Mouse (Mus musculus) forebrain, postnatal 0 days (tissue): ENCODE results near the gene Btbd3. TPM values are rescaled to one million over a fixed set of nuclear protein-coding genes. Genes with fewer than 3 reads are reported as not detected.

ENCODE experiments used
- ATAC-seq: fragments of 200-750 bp; cut with Nextera tagmentation; 2 replicates; pipeline ENCODE4 v1.8.0; 2017; ENCODE audit warnings: mild to moderate bottlenecking, moderate library complexity
- DNase-seq: peaks from one replicate; pipeline ENCODE4 v3.0.0-alpha.2; 2015
- H3K27ac ChIP-seq: fragments of 300-500 bp; sonication (generic); 2 replicates; pipeline ENCODE4 v1.5.1; 2014; ENCODE audit warnings: low read depth, mild to moderate bottlenecking, antibody characterized with exemption, low read length, moderate library complexity, mixed read lengths
- H3K27me3 ChIP-seq: fragments of 300-500 bp; sonication (generic); 2 replicates; pipeline ENCODE4 v1.6.1; 2014; ENCODE audit warnings: mild to moderate bottlenecking, low read length, mixed read lengths; ENCODE audit not compliant: insufficient read depth
- H3K36me3 ChIP-seq: fragments of 300-500 bp; sonication (generic); 2 replicates; pipeline ENCODE4 v1.6.1; 2014; ENCODE audit warnings: mild to moderate bottlenecking, moderate library complexity; ENCODE audit not compliant: insufficient read depth
- H3K4me1 ChIP-seq: fragments of 300-500 bp; sonication (generic); 2 replicates; pipeline ENCODE4 v1.6.1; 2014; ENCODE audit warnings: antibody characterized with exemption; ENCODE audit not compliant: insufficient read depth
- H3K4me2 ChIP-seq: fragments of 300-500 bp; sonication (generic); 2 replicates; pipeline ENCODE4 v1.6.1; 2014; ENCODE audit warnings: low read depth, mild to moderate bottlenecking, moderate library complexity
- H3K4me3 ChIP-seq: fragments of 300-500 bp; sonication (generic); 2 replicates; pipeline ENCODE4 v1.5.1; 2014; ENCODE audit warnings: low read depth, low read length, mixed read lengths
- H3K9ac ChIP-seq: fragments of 300-500 bp; sonication (generic); 2 replicates; pipeline ENCODE4 v1.6.1; 2014; ENCODE audit warnings: mild to moderate bottlenecking
- H3K9me3 ChIP-seq: fragments of 300-500 bp; sonication (generic); 2 replicates; pipeline ENCODE4 v1.6.1; 2016; ENCODE audit warnings: low read length
- CTCF ChIP-seq: sonication (generic); IDR thresholded peaks from 2 replicates; pipeline ENCODE4 v1.5.1; 2016; ENCODE audit warnings: antibody characterized with exemption, control low read depth, low read depth
- WGBS: fragments of 180-500 bp; shearing (Covaris S2); extraction: QIAGEN DNeasy Blood & Tissue Kit; methylation state at CpG from one replicate; pipeline ENCODE4 v1.1.7; 2014; 5-methylcytosine and 5-hydroxymethylcytosine counted together
- polyA plus RNA-seq: library from polyadenylated mRNA; unstranded; fragments of >200 nt; fragmentation: Nextera tagmentation; extraction: Ambion mirVana; gene quantifications from 2 replicates; pipeline ENCODE4 v1.2.1, GENCODE M21; 2015
- total RNA-seq: library from RNA; depleted of rRNA; stranded (reverse); fragments of >200 nt; gene quantifications from 2 replicates; pipeline ENCODE4 v1.2.3, GENCODE M21; 2014

Gene Btbd3
- total and polyA plus RNA-seq, 2 experiments from 2014 or later = 33.8 to 64.9 TPM

GRCm38 (mm10) chr2:138384762-138385161 is 128.4 kb downstream of the Btbd3 start:
- no peak for ATAC-seq
- WGBS = 87% methylated on average over 2 of the region's 2 CpGs

DNA sequence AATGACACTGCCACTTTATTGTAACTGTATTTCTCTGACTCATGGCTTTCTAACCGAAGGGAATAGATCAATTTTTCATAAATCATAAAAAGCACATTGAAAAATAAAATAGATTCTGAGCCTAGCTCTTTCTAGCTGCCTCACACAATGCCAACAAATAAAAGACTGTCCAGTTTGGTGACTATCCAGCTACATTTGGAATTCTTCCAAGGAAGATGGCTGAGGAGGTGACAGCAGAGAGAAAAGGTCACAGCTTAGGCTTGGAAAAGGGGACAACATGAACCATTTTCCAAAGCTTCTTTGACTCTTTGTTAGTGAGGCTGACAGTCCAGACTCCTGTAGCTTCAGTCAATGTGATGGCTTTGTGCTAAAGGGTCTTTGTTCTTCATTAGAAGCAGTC is 132.2 kb downstream of the Btbd3 start:
- Histone ChIP-seq H3K4me3 (no peak overlapping the region), H3K36me3 (no peaks in the 10 kb centered on the region), H3K9ac (no peak overlapping the region), H3K27ac (no peak overlapping the region), H3K4me1 (no peaks in the 10 kb centered on the region), H3K27me3 (no peaks in the 10 kb centered on the region), H3K4me2 (no peak overlapping the region), H3K9me3 (no peaks in the 10 kb centered on the region)
- no peak for TF ChIP-seq CTCF
- DNase-seq (no peak), ATAC-seq (no peak)
- 78% methylated on average over 1 of the region's 1 CpGs for WGBS

More at GRCm38 (mm10) chr2:138384762-138385161, 128.4 kb downstream of the Btbd3 start:
- no peaks in the 10 kb centered on the region for H3K4me1 ChIP-seq
- no peaks in the 10 kb centered on the region for H3K27me3 ChIP-seq
- no peak overlapping the region for H3K9ac ChIP-seq
- no peaks in the 10 kb centered on the region for H3K9me3 ChIP-seq
- no peak overlapping the region for H3K27ac ChIP-seq
- H3K4me3 ChIP-seq = no peak overlapping the region
- no peak for DNase-seq
- H3K36me3 ChIP-seq = no peaks in the 10 kb centered on the region
- no peak for TF ChIP-seq CTCF
- H3K4me2 ChIP-seq = no peak overlapping the region

DNA sequence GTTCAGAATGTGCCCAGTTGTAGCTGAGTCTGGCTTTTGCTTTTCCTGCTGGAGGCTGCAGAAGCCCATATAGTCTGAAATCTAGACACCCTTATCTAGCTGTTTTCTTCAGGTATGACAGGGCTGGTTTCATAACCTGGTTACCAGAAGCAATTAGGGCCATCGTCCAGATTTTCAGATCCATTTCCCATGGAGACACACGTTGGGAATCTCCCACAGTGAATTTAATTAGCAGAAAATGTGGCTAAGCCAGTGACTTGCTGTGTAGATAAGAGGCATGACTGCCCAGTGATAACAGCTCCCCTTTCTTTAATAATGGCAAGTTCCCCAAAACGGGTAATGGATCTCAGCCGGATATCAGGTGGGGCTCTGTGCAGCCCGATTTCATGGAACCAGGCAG is 146.7 kb downstream of the Btbd3 start:
- ATAC-seq (no peak), DNase-seq (no peak)
- Histone ChIP-seq H3K4me2 (no peak overlapping the region), H3K9me3 (no peaks in the 10 kb centered on the region), H3K4me1 (0 out of 2 replicates have a peak, but pooled peaks cover 8% of the 10 kb centered on the region), H3K4me3 (no peak overlapping the region), H3K36me3 (no peaks in the 10 kb centered on the region), H3K9ac (no peak overlapping the region), H3K27me3 (no peaks in the 10 kb centered on the region), H3K27ac (no peak overlapping the region)
- WGBS = 50% methylated on average over 5 of the region's 5 CpGs
- TF ChIP-seq CTCF = no peak

GRCm38 (mm10) chr2:138405753-138406528 is 149.6 kb downstream of the Btbd3 start:
- Histone ChIP-seq H3K27me3 (no peaks in the 10 kb centered on the region), H3K27ac (0 out of 2 replicates have a peak overlapping the region, but pooled peaks have one; percentile 2), H3K4me2 (no peak overlapping the region), H3K9ac (no peak overlapping the region), H3K9me3 (no peaks in the 10 kb centered on the region), H3K4me1 (0 out of 2 replicates have a peak, but pooled peaks cover 8% of the 10 kb centered on the region), H3K4me3 (no peak overlapping the region), H3K36me3 (no peaks in the 10 kb centered on the region)
- WGBS = 3% methylated on average over 4 of the region's 4 CpGs
- DNase-seq (peak; percentile 48), ATAC-seq (peak; percentile 91)
- no peak for TF ChIP-seq CTCF

DNA sequence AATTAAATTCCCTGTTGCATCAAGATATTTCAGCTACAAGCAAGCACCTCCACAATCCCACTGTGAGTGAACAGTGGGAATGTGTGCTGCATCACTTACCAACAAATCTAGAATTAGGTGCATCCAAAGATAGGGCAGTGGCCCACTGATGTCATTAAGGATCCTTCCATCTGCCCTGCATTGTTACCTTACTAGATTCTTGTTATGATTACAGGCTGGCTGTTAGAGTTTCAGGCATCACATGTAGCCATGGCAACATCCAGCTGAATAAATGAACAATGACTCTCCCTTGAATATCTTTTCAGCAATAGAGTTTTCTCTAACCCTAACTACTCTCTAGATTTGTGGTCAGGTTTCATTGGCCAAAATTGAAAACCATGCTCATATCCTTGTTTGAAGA is 150.3 kb downstream of the Btbd3 start:
- Histone ChIP-seq H3K27ac (no peak overlapping the region), H3K27me3 (no peaks in the 10 kb centered on the region), H3K36me3 (no peaks in the 10 kb centered on the region), H3K9ac (no peak overlapping the region), H3K4me1 (0 out of 2 replicates have a peak, but pooled peaks cover 8% of the 10 kb centered on the region), H3K9me3 (no peaks in the 10 kb centered on the region), H3K4me3 (no peak overlapping the region), H3K4me2 (no peak overlapping the region)
- ATAC-seq (peak; percentile 65; the same call in 1 of the 2 replicates), DNase-seq (peak; percentile 45)
- no peak for TF ChIP-seq CTCF

- DNase-seq (no peak), ATAC-seq (no peak)
- TF ChIP-seq CTCF = no peak
- Histone ChIP-seq H3K4me3 (no peak overlapping the region), H3K4me2 (no peak overlapping the region), H3K4me1 (no peaks in the 10 kb centered on the region), H3K27ac (no peak overlapping the region), H3K9ac (no peak overlapping the region), H3K27me3 (no peaks in the 10 kb centered on the region), H3K36me3 (no peaks in the 10 kb centered on the region), H3K9me3 (no peaks in the 10 kb centered on the region)
- WGBS = 40% methylated on average over 5 of the region's 5 CpGs
These were observed 156.2 kb downstream of the Btbd3 start for GRCm38 (mm10) chr2:138412537-138412936.

DNA sequence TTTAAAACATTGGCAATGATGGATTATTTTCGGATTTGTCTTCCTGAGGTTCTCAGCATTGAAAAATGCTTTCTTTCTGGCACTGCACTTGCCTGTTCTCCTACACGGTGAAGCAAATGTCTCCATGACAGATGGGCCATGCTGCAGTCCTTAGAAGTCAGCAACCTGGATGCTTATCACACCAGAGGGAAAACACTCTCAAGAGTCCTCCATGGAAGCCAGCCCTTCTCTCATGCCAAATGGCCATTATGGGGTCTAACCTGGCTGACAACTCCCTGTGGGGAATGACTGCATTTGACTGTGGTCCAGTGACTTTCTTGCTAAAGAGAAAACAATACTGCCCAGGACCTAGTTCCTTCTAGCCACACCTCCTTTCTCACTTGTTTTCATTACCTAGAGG is 166.0 kb downstream of the Btbd3 start:
- no peaks in the 10 kb centered on the region for H3K4me1 ChIP-seq
- DNase-seq (no peak), ATAC-seq (no peak)
- no peak overlapping the region for H3K4me2 ChIP-seq
- no peak overlapping the region for H3K27ac ChIP-seq
- H3K36me3 ChIP-seq = no peaks in the 10 kb centered on the region
- 79% methylated on average over 2 of the region's 2 CpGs for WGBS
- H3K9ac ChIP-seq = no peak overlapping the region
- H3K9me3 ChIP-seq = no peaks in the 10 kb centered on the region
- H3K4me3 ChIP-seq = no peak overlapping the region
- no peak for TF ChIP-seq CTCF
- no peaks in the 10 kb centered on the region for H3K27me3 ChIP-seq
